In genomic region chr4:137771749-137772148, GRCm38 (mm10) we compare ENCODE assay signal across 14 mouse cellular contexts. TPM values are rescaled to one million over a fixed set of nuclear protein-coding genes. Genes with fewer than 3 reads are reported as not detected.
"Had no signal": no experiment of that assay in that cellular context is flagged by ENCODE, and none has a peak within 500 bp of the region (broad histone marks: within the 10 kb centered on the region; RNA-seq: fewer than 3 reads in every experiment).

No protein-coding gene starts in this region.

- H3K9me3 ChIP-seq: limb, embryonic 13.5 days; liver, embryonic 13.5 days; midbrain, embryonic 13.5 days; stomach, embryonic 15.5 days had no signal

- H3K27ac ChIP-seq: left cerebral cortex, adult 2 months; limb, embryonic 13.5 days; liver, embryonic 13.5 days; macrophage; midbrain, embryonic 13.5 days; stomach, embryonic 15.5 days had no signal

- DNase-seq: kidney, adult 18-20 months; kidney, adult 9 months; kidney, postnatal 14 days; left cerebral cortex, postnatal 4 days; liver, embryonic 13.5 days; spleen, adult 18-20 months; thymus, adult 2 months; thymus, postnatal 14 days had no signal

- H3K36me3 ChIP-seq: limb, embryonic 13.5 days; liver, embryonic 13.5 days; midbrain, embryonic 13.5 days; stomach, embryonic 15.5 days had no signal

- H3K4me3 ChIP-seq: left cerebral cortex, adult 2 months; limb, embryonic 13.5 days; liver, embryonic 13.5 days; midbrain, embryonic 13.5 days; stomach, embryonic 15.5 days had no signal

- H3K27me3 ChIP-seq: limb, embryonic 13.5 days; midbrain, embryonic 13.5 days; stomach, embryonic 15.5 days had no signal

- ATAC-seq: midbrain, embryonic 13.5 days had no signal

- H3K4me2 ChIP-seq: limb, embryonic 13.5 days; liver, embryonic 13.5 days; lung, embryonic 14.5 days; midbrain, embryonic 13.5 days; stomach, embryonic 15.5 days had no signal

- H3K9ac ChIP-seq: limb, embryonic 13.5 days; liver, embryonic 13.5 days; lung, embryonic 14.5 days; midbrain, embryonic 13.5 days; stomach, embryonic 15.5 days had no signal

RNA-seq across cellular contexts. Expression of gene Alpl, which starts 24.4 kb away (rescaled TPM):
- polyA plus RNA-seq: macrophage had no signal
